Mouse (Mus musculus): ENCODE data around the gene Cd59b. TPM values are rescaled to one million over a fixed set of nuclear protein-coding genes. Genes with fewer than 3 reads are reported as not detected.

Gene Cd59b
- total RNA-seq (2021) = 1 to 10 TPM; 2.4 to 2.5 TPM

GRCm38 (mm10) chr2:104069704-104070185 is at the start of gene Cd59b:
Gene Cd59b (plus strand): TSS chr2:104069849.
- peak; percentile 35 to 46 for DNase-seq
- intact Hi-C loops (cut with DNase I) = loop anchor here (2.0 kb wide), 1 partner anchor 25 kb away; the partner anchor contains the start of gene Cd59a

- DNase-seq = no peak
- intact Hi-C loops (cut with DNase I) = no loop called here
These were observed 46.6 kb upstream of the Cd59b start for GRCm38 (mm10) chr2:104023096-104023495.

- DNase-seq = no peak
- intact Hi-C loops (cut with DNase I) = no loop called here
These were observed 45.0 kb upstream of the Cd59b start for GRCm38 (mm10) chr2:104024656-104025055.

DNA sequence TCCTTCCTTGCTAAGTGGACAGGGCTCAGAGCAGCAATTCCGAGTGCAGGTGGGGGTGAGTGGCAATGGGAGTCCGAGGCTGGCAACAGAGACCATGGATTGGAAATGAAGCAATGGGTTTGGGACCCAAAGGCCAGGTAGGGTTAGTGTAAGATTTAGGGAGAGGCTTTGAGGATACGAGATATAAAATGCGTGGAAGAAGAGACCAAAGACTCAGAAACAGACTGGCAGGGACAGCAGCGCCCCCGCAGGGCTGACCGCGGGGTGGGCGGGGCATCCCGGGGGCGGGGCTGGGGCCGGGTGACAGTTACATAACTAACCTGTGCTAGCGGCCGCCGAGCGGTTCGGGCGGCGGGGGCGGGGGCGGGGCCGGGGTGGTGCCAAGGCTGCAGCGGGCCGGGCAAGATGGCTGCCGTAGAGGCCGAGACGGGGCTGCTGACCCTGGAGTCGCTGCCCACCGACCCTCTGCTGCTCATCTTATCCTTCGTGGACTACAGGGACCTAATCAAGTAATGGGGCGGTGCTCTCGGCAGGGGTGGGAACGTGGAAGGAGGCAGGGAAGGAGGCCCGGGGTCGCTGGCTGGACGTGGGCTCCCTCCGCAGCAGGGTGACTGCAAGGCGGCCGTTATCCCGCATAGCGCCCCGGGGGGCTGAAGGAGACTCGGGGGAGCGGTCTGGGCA is 42.1 kb upstream of the Cd59b start, which contains the start of gene Fbxo3:
Fbxo3 (plus strand) TSS at position 264 of the 681 bp plus-strand sequence.
- DNase-seq = peak; percentile 90 to 92
- intact Hi-C loops (cut with DNase I) = no loop called here

DNA sequence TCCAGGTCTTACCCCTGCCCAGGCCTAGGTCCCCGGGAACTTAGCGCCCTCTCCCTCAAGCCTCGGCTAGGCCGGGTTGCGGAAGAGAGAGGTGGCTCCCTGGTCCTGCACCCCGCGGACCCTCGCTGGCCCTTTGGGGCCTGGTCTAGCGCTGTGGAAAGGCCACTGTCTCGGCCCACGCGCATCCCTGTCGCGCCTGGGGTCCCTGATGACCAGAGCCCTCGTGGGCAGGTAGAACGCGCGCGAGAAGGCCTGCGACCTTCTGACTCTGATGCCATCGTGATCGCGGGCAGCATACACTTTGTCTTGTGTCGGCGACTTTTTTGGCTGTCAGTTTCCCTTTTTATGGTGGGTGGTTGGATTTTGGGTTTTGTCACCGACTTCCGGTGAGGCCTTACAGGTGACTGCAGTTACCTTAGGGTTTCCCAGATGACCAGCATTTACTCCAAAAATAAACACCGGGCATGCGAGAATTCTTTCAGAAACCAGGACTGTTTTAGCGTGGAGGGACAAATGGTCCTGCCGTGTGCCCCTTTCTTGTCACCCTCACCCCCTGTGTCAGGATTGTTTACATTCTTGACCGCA is 41.4 kb upstream of the Cd59b start, which contains the start of gene 4931422A03Rik:
4931422A03Rik (minus strand) TSS at position 223 of the 585 bp plus-strand sequence.
- intact Hi-C loops (cut with DNase I) = no loop called here
- no peak for DNase-seq

GRCm38 (mm10) chr2:104029074-104029473 is 40.6 kb upstream of the Cd59b start:
- intact Hi-C loops (cut with DNase I) = no loop called here
- DNase-seq = no peak

- DNase-seq = no peak
- intact Hi-C loops (cut with DNase I) = loop anchor here (10.0 kb wide), 2 partner anchors 394 to 554 kb away; no protein-coding TSS in a partner anchor
These were observed 39.3 kb upstream of the Cd59b start for GRCm38 (mm10) chr2:104030381-104030780.

GRCm38 (mm10) chr2:104032056-104032455 is 37.6 kb upstream of the Cd59b start:
- intact Hi-C loops (cut with DNase I) = loop anchor here (10.0 kb wide), 2 partner anchors 393 to 553 kb away; no protein-coding TSS in a partner anchor
- DNase-seq = no peak

DNA sequence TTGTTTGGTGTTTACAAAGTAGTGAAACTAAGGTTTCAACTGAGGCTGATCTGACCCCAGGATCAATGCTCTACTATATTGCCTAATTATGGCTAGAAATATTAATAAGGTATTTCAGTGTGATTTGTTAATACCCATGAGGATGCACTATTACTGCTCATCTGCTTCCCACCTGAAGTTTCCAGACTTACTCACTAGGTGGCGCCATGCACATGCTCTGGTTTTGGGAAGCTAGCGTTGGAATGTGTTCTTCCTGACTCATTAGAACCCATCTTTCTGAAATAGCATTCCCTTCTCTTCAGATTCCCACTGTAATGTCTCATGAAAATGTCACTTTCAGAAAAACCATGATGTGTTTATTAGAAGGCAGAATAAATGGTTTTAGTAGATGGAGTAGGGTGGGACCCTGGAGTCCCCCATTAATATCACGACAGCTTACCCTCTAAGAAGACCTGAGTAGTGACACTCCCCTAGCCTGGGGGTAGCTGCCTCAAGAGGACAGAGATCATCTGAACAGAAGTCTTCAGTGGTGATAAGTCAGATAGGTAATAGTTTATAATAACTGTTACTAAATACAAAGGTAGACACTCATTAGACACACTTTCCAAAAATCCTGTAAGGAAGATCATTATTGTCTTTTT is 34.7 kb upstream of the Cd59b start:
- intact Hi-C loops (cut with DNase I) = loop anchor here (2.0 to 10.0 kb wide), 3 partner anchors 86 to 550 kb away; no protein-coding TSS in a partner anchor
- peak; percentile 72 to 82 for DNase-seq

- intact Hi-C loops (cut with DNase I) = loop anchor here (2.0 to 10.0 kb wide), 3 partner anchors 85 to 549 kb away; no protein-coding TSS in a partner anchor
- DNase-seq = peak; percentile 60
These were observed 34.1 kb upstream of the Cd59b start for GRCm38 (mm10) chr2:104035595-104035994.

DNA sequence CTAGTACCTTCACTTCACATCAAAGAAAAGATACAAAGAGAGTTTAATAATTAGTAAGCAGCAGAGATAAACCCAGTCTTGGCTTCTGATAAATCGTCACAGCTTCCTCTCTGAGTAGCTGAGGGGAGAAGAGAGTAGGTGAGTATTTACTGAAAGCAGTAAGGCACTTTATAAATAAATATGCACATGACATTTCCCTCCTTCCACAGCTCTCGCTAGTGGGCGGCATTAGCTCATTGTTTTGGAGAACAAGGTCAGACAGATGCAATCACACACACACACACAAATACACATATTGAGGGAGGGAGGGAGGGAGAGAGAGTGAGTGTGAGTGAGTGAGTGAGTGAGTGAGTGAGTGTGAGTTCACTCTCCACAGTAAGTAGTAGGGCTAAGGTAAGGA is 33.3 kb upstream of the Cd59b start:
- intact Hi-C loops (cut with DNase I) = loop anchor here (10.0 kb wide), 2 partner anchors 388 to 548 kb away; no protein-coding TSS in a partner anchor
- DNase-seq = no peak

DNA sequence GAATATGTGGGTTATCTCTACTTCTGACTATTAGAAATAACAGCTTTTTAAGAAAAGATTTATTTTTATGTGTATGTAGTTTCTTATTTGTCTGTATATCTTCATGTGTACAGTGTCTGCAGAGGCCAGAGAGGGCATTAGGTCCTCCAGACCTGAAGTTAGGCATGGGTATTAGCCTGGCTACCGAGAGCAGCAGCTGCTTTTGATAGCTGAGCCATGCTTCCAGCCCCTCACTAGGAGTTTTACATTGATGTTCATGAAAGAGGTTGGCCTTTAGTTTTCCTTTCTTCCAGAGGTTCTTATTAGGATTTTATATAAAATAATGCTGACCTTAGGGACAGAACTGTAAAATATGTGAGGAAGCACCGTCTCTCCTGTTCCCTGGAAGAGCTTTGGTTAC is 31.4 kb upstream of the Cd59b start:
- intact Hi-C loops (cut with DNase I) = loop anchor here (2.0 to 10.0 kb wide), 3 partner anchors 57 to 547 kb away; partner anchors contain the start of gene Cd59a
- DNase-seq = no peak

DNA sequence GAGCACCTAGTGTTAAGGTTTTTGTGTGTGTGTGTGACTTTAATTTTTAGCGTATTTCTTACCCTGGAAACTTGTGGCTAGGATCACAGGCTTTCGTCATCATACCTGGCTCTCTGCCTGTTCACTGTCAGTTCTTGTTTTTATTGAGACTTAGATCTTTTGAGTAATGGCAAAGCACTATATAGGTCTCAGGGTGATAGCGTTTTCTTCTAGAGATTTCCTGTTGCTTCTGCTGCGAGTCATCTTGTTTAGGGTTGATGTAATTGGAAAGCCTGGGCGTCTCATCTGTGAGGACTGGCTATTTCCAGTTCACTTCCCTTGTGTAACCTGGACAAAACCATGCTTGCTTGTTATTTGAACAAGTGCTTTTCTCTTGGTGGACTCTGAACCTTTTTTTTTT is 28.0 kb upstream of the Cd59b start:
- intact Hi-C loops (cut with DNase I) = no loop called here
- no peak for DNase-seq

- no peak for DNase-seq
- intact Hi-C loops (cut with DNase I) = no loop called here
These were observed 26.9 kb upstream of the Cd59b start for GRCm38 (mm10) chr2:104042766-104043165.

DNA sequence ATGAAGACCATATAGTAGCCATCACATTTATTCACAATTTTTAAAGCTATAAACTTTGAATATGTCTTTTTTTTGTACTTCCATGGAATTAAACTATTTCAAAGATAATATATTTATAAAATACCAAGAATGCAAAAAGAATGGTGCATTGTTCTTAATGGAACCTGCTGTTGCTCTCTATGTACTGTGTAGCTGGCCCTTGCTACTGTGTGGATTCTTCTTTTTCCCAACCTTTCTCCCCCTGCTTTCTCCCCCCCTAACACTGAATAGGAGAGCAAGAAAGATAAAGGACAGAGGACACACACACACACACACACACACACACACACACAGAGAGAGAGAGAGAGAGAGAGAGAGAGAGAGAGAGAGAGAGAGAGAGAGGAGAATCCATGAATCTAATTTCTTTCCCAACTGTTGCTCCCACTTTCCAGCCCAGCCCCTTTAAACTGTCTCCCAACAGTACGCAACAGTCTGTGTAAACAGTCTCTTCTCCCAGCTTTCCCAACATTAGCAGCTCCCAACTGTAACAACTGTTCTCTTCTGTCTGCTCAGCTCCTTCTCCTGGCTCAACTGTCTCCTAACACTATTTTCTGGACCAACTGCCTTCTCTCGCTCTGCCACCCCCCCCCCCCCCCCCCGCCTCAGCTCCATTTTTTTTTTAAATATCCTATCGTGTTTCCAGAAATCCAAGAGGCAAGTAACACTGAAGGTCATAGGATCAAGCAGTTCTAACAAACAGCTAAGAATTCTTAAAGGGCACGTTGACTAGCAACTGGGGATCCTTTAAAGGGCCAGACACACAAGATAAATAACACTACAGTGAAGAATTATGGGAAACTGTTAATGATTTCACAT is 25.8 kb upstream of the Cd59b start:
- DNase-seq = no peak
- intact Hi-C loops (cut with DNase I) = no loop called here

DNA sequence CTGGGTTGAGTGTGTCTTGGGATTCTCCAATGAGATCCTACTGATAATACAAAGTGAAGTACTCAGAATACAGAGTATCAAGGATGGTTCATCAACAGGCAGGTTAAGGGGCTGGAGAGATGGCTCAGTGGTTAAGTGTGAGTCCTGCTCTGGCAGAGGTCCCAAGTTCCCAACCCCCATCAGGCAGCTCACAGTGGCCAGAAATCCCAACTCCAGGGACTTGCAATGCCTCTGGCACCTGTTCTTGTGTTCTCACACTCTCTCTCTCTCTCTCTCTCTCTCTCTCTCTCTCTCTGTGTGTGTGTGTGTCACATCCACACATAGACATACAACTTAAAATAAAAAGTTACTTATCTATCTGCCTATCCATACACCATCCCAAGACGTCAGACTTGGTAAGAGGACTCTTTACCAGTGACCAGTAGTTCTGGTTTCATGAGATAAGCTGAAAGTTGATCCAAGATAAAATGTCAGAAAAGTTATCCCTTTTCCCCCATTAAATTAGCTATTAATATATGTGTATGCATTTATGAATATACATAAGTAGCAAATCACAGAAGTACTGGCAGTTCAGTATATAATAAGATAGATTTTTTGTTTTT is 25.1 kb upstream of the Cd59b start:
- no peak for DNase-seq
- intact Hi-C loops (cut with DNase I) = no loop called here

- DNase-seq = no peak
- intact Hi-C loops (cut with DNase I) = no loop called here
These were observed 11.3 kb upstream of the Cd59b start for GRCm38 (mm10) chr2:104058381-104058780.

DNA sequence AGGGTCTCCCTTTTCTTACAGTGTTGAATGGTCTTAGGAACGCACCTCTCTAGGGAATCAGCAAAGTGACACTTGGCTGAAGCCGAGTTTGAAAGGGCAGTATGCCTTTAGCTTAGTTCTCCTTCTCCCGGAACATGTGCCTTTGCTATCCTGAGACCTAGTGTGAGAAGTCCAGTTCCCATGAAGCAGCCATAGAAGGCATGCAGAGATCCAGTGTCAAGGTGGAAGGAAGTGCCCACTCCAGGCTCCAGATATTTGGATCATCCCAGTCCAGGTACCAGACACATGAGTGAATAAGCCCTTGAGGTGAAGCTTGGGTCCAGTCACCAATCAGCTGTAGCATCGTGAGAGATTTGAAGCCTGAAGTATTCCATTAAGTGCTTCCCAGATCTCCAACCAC is 10.7 kb upstream of the Cd59b start:
- intact Hi-C loops (cut with DNase I) = no loop called here

GRCm38 (mm10) chr2:104059786-104060185 is 9.9 kb upstream of the Cd59b start:
- intact Hi-C loops (cut with DNase I) = no loop called here
- no peak for DNase-seq

More for the DNA sequence above, 10.7 kb upstream of the Cd59b start:
- DNase-seq = no peak

DNA sequence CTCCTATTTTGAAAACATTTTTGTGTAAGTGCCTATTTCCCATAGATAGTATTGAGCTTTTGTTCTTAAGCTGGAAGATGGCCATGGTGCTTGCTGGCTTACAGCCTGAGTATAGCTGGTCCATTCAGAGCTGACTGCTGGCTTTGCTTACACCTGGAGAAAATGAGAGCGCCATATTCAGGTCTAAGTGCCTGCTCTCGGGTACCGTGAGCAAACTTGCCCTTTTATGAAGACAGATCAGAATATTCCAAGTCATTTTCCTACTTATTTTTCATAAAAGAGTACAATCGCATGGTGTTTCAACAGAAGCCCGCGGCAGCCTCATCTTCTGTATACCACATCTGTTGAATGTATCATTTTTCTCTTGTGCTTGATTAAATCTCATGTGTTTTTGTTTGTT is 8.7 kb upstream of the Cd59b start:
- DNase-seq = no peak
- intact Hi-C loops (cut with DNase I) = no loop called here
